Mouse (Mus musculus) stomach, embryonic 16.5 days (tissue): ENCODE data around the gene Spatc1l. TPM values are rescaled to one million over a fixed set of nuclear protein-coding genes. Genes with fewer than 3 reads are reported as not detected.

Experiments used
- ATAC-seq: fragments of 200-750 bp; cut with Nextera tagmentation; 2 replicates; pipeline ENCODE4 v1.8.0; 2017; ENCODE audit warnings: moderate number of reproducible peaks, moderate TSS enrichment; ENCODE audit not compliant: insufficient read depth, low FRiP score
- H3K27ac ChIP-seq: fragments of 300-500 bp; sonication (generic); 2 replicates; pipeline ENCODE4 v1.5.1; 2014; ENCODE audit warnings: low read length
- H3K27me3 ChIP-seq: fragments of 300-500 bp; sonication (generic); 2 replicates; pipeline ENCODE4 v1.6.1; 2014; ENCODE audit warnings: low read length, control low read depth, mixed read lengths; ENCODE audit not compliant: control insufficient read depth, insufficient read depth
- H3K36me3 ChIP-seq: fragments of 300-500 bp; sonication (generic); 2 replicates; pipeline ENCODE4 v1.6.1; 2014; ENCODE audit warnings: low read length; ENCODE audit not compliant: control insufficient read depth, insufficient read depth
- H3K4me1 ChIP-seq: fragments of 300-500 bp; sonication (generic); 2 replicates; pipeline ENCODE4 v1.6.1; 2014; ENCODE audit warnings: low read length, control low read depth, mixed read lengths; ENCODE audit not compliant: control insufficient read depth, insufficient read depth
- H3K4me2 ChIP-seq: fragments of 300-500 bp; sonication (generic); 2 replicates; pipeline ENCODE4 v1.6.1; 2014; ENCODE audit warnings: low read depth, low read length, mixed read lengths
- H3K4me3 ChIP-seq: fragments of 300-500 bp; sonication (generic); replicated peaks from 2 replicates; pipeline ENCODE4 v1.5.1; 2014; ENCODE audit warnings: mild to moderate bottlenecking, low read length
- H3K9ac ChIP-seq: fragments of 300-500 bp; sonication (generic); 2 replicates; pipeline ENCODE4 v1.6.1; 2014; ENCODE audit warnings: low read length
- H3K9me3 ChIP-seq: fragments of 300-500 bp; sonication (generic); replicated peaks from 2 replicates; pipeline ENCODE4 v1.6.1; 2016; ENCODE audit warnings: low read length, control low read depth; ENCODE audit not compliant: control insufficient read depth
- WGBS: fragments of 180-500 bp; shearing (Covaris S2); extraction: QIAGEN DNeasy Blood & Tissue Kit; methylation state at CpG from one replicate; pipeline ENCODE4 v1.1.7; 2014; 5-methylcytosine and 5-hydroxymethylcytosine counted together
- polyA plus RNA-seq: library from polyadenylated mRNA; unstranded; fragments of >200 nt; fragmentation: Nextera tagmentation; extraction: Ambion mirVana; gene quantifications from 2 replicates; pipeline ENCODE4 v1.2.1, GENCODE M21; 2015

Gene Spatc1l
- polyA plus RNA-seq, 1 experiment from 2014 or later = not detected

DNA sequence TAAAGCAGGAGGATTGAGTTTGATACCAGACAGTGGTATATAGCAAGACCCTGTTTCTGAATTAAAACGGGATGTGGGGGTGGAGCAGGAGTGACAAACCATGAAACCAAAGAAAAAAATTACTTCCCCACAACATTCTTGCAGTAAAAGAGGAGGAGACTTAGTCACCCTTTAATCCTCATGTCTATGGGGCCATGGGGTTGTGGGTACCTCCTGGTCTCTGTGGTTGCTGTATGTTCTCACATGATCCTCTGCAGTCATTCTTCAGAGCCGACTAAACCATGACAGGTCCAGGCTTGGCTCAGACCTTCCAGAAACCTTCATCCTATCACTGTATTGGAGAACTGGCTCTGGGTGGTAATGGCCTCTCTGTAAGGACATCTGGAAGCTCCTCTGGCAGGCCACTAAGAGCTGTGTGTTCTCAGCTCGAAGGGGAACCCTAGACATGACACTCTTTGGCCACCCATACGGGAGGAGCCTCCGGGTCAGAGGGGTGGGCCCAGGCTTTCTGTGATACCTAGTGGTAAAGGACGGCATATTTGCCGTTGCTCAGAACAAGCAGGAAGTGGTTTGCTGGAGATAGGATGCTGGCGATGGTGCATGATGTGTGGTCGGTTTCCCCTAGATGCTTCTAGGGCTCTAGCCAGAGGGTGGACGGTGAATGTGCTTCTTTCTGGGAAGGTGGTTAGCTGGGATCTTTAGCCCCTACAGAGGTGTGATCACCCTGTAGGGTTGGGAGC lies 19.3 kb upstream of the Spatc1l start:
- Histone ChIP-seq H3K4me1 (no peaks in the 10 kb centered on the region), H3K9me3 (no peaks in the 10 kb centered on the region), H3K36me3 (peaks cover 25% of the 10 kb centered on the region), H3K27ac (no peak overlapping the region), H3K4me2 (no peak overlapping the region), H3K9ac (no peak overlapping the region), H3K4me3 (no peak overlapping the region), H3K27me3 (no peaks in the 10 kb centered on the region)
- 82% methylated on average over 10 of the region's 10 CpGs for WGBS
- no peak for ATAC-seq

DNA sequence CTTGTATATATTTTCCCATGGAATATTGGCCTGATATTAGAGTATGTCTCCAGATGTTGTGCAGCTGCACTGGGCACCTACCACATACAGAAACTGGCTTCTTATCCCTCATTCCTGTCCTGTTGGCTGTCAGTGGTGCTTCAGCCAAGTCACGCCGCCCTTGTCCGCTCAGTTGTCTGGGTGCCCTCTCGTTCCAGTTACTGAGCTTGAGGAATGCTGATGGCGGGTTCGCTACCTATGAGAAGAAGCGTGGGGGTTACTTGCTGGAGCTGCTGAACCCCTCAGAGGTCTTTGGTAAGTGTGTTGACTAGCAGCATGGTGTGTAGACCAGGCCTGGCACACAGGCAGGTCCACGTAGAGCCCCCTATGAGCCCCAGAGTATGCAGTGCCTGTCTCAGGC lies 15.5 kb upstream of the Spatc1l start:
- Histone ChIP-seq H3K36me3 (peaks cover 16% of the 10 kb centered on the region; the same call in 1 of the 2 replicates), H3K9ac (no peak overlapping the region), H3K9me3 (no peaks in the 10 kb centered on the region), H3K4me1 (no peaks in the 10 kb centered on the region), H3K4me3 (no peak overlapping the region), H3K27me3 (no peaks in the 10 kb centered on the region), H3K27ac (no peak overlapping the region), H3K4me2 (no peak overlapping the region)
- 93% methylated on average over 8 of the region's 8 CpGs for WGBS
- no peak for ATAC-seq

DNA sequence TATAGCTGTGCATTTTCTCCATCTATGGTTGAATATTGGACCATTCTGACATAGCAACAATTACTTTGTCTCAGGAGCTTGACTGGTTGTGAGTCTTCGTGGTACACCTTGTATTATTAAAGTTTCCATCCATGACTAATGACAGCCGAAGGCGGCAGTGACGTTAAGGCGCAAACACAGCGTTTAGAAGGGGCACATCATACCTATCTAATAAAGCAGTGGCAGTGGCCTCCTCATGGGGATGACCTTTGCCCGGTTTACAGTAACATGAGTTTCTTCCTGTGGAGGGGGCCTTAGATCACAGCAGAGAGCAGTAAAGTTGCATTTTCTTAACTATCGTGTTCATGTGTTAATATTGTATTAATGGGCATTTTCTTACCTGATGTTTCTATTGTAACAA lies 13.9 kb upstream of the Spatc1l start:
- no peak overlapping the region for H3K4me3 ChIP-seq
- 0 out of 2 replicates have a peak, but pooled peaks cover 14% of the 10 kb centered on the region for H3K36me3 ChIP-seq
- H3K4me2 ChIP-seq = no peak overlapping the region
- H3K27me3 ChIP-seq = no peaks in the 10 kb centered on the region
- ATAC-seq = no peak
- no peaks in the 10 kb centered on the region for H3K4me1 ChIP-seq
- no peak overlapping the region for H3K9ac ChIP-seq
- H3K27ac ChIP-seq = no peak overlapping the region
- no peaks in the 10 kb centered on the region for H3K9me3 ChIP-seq
- WGBS = 89% methylated on average over 8 of the region's 8 CpGs

DNA sequence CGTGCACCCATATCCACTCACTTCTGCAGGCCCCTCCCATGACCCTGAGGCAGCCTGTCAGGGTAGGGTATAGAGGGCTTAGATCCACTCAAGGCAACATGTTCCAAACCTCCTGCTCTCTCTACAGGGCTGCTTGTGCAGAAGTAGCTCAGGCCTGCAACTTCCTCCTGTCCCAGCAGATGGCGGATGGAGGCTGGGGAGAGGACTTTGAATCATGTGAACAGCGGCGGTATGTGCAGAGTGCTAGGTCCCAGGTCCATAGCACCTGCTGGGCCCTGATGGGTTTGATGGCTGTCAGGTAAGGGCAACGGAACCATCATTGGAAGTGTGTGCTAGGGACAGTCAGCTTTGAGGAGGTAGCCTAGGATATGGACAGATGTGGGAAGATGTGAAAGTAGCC lies 11.6 kb upstream of the Spatc1l start:
- no peak for ATAC-seq
- Histone ChIP-seq H3K27me3 (no peaks in the 10 kb centered on the region), H3K27ac (no peak overlapping the region), H3K9me3 (no peaks in the 10 kb centered on the region), H3K9ac (no peak overlapping the region), H3K4me2 (no peak overlapping the region), H3K4me1 (no peaks in the 10 kb centered on the region), H3K36me3 (0 out of 2 replicates have a peak, but pooled peaks cover 15% of the 10 kb centered on the region), H3K4me3 (no peak overlapping the region)
- 89% methylated on average over 5 of the region's 5 CpGs for WGBS

DNA sequence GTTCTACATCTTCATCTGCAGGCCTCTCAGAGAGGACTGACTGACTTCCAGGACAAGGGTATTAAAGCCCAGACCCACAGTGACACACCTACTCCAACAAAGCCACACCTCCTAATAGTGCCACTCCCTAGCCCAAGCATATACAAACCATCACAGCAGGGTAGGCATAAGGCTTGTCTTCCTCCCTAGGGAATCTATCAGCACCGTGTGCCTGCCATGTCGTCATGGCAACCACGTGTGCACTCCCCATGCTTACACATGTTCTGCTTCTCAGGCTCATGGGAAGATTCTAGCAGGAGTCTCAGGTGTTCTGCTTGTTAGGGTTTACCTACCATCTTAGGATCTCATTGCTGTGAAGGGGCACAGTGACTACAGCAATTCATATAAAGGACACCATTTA lies 10.5 kb upstream of the Spatc1l start:
- Histone ChIP-seq H3K4me2 (no peak overlapping the region), H3K4me1 (no peaks in the 10 kb centered on the region), H3K4me3 (no peak overlapping the region), H3K27me3 (no peaks in the 10 kb centered on the region), H3K36me3 (0 out of 2 replicates have a peak, but pooled peaks cover 14% of the 10 kb centered on the region), H3K9ac (no peak overlapping the region), H3K9me3 (no peaks in the 10 kb centered on the region), H3K27ac (no peak overlapping the region)
- no peak for ATAC-seq
- 70% methylated on average over 3 of the region's 3 CpGs for WGBS

DNA sequence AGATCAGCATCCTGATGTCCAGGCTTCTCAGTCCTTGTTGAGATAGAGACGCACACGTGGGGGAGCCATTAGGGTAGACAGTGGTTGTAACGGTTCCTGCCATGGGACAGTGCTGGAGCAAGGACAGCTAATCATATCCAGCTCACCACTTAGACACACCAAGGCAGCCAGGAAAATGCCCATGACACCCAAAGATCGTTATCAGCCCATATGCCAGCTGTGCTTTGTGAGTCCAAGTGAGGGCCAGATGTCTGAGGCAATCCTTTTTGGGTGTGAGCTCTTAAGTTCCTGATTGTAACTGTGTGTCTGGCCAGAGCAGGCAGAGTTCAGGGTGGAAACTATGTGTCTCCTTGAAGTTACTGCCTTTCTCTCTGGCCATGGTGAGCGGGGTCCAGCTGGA lies 8.0 kb upstream of the Spatc1l start:
- Histone ChIP-seq H3K27ac (no peak overlapping the region), H3K4me2 (no peak overlapping the region), H3K9me3 (no peaks in the 10 kb centered on the region), H3K27me3 (no peaks in the 10 kb centered on the region), H3K4me1 (no peaks in the 10 kb centered on the region), H3K36me3 (0 out of 2 replicates have a peak, but pooled peaks cover 8% of the 10 kb centered on the region), H3K9ac (no peak overlapping the region), H3K4me3 (no peak overlapping the region)
- 86% methylated on average over 5 of the region's 5 CpGs for WGBS
- no peak for ATAC-seq

DNA sequence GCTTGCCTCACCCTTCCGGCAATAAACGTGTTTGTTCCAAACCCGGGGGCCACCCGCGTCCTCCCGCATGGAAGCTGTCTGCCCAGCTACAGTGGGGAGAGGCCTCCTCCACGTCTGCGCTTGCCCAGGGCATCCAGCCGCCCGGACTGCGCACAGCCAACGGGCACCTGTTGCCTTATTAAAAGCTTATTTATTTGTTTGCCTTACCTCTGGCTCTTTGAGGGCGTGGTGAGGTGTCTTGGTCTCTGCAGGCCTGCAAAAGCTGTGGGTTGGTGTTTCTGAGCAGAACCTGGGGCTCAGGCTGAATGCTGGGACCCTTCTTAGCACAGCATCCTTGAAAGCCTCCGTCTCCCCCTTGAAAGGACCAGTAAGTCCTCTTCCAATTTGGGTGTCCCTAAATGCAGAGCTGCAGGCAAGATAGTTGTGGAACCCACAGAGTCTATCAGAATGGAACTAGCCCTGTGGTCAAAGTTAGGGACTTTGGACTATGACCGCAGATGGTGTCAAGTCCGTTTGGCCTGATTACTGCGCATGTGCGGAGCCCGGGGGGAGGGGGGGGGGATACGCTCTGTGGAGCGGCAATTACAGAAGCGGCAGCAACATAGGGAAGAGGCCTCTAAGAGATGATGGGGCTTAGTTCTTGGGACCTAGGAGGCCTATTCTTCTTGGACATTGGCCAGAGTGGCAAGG lies 8.1 kb downstream of the Spatc1l start:
- Histone ChIP-seq H3K27ac (no peak overlapping the region), H3K9me3 (no peaks in the 10 kb centered on the region), H3K36me3 (no peaks in the 10 kb centered on the region), H3K4me1 (no peaks in the 10 kb centered on the region), H3K4me2 (no peak overlapping the region), H3K27me3 (no peaks in the 10 kb centered on the region), H3K9ac (no peak overlapping the region), H3K4me3 (no peak overlapping the region)
- ATAC-seq = no peak
- WGBS = 88% methylated on average over 22 of the region's 22 CpGs

DNA sequence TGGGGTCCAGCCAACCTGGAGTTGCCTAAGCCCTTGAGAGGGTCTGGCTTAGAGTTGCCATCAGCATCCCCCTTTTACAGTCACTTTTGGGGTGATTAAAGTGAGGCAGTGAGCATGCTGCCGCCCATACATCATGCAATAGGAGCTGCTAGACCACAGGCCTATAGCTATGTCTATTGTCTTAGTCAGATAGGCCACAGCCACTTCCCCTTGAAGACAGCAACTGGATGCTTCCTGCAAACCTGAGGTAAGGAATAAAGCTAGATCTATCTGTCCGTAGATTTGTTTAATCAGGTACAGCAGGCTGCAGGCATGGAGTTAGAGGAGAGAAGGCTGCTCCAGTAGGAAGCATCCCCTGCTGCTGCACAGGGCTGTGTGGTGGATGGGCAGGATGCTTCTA lies 9.0 kb downstream of the Spatc1l start:
- H3K36me3 ChIP-seq = no peaks in the 10 kb centered on the region
- no peak for ATAC-seq
- no peak overlapping the region for H3K4me2 ChIP-seq
- H3K27ac ChIP-seq = no peak overlapping the region
- H3K9ac ChIP-seq = no peak overlapping the region
- H3K9me3 ChIP-seq = no peaks in the 10 kb centered on the region
- H3K4me3 ChIP-seq = no peak overlapping the region
- no peaks in the 10 kb centered on the region for H3K4me1 ChIP-seq
- no peaks in the 10 kb centered on the region for H3K27me3 ChIP-seq
- 59% methylated on average over 2 of the region's 2 CpGs for WGBS

DNA sequence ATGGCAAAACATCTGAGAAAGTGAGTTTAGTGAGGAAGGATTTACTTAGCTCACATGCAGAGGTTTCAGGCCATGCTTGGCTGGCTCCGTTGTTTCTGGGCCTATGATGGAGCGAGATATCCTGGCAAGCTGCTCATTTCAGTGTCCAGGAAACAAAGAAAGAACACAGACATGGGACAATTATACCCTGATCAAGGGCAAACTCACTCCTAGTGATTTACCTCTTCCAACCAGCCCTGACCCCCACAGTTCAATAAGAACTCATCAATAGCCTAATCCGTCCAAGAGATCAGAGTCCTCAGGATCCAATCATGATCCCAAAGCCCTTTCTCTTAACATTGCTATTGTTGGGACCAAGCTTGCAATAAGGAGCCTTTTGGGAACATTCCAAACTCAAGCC lies 10.1 kb downstream of the Spatc1l start:
- Histone ChIP-seq H3K4me3 (no peak overlapping the region), H3K27me3 (no peaks in the 10 kb centered on the region), H3K36me3 (no peaks in the 10 kb centered on the region), H3K9ac (no peak overlapping the region), H3K27ac (no peak overlapping the region), H3K9me3 (no peaks in the 10 kb centered on the region), H3K4me1 (no peaks in the 10 kb centered on the region), H3K4me2 (no peak overlapping the region)
- ATAC-seq = no peak
- 87% methylated on average over 3 of the region's 3 CpGs for WGBS
